16 mouse cellular contexts compared by ENCODE assay signal in the genomic region with DNA sequence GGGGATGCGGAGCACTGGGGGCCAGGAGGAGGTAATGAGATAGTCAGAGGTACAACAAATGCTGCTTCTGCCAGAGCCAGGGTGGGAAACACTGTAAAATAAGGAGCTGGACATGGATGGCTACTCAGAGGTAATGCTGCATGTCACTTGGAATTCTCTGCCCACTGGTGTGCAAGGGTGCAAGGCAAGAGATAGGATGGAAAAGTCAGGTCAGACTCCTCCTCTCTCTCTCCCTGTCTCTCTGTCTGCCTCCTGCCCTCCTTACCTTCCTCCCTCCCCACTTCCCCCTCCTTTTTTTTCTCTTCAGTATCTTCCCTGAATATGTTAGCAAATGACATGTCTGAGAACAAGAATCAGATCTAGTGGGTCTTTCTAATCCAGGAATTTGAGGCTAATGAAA. TPM values are rescaled to one million over a fixed set of nuclear protein-coding genes. Genes with fewer than 3 reads are reported as not detected.
DNase-seq lines count a peak whose midpoint lies in the region; ATAC-seq lines count a peak whose summit lies in the region.
"Had no signal": no experiment of that assay in that cellular context is flagged by ENCODE, and none has a peak within 500 bp of the region (broad histone marks: within the 10 kb centered on the region; RNA-seq: fewer than 3 reads in every experiment).

No protein-coding gene starts in this region.

- H3K9me3 ChIP-seq in embryonic facial prominence, embryonic 13.5 days = no peaks in the 10 kb centered on the region
- H3K9me3 ChIP-seq in embryonic facial prominence, embryonic 10.5 days = no peaks in the 10 kb centered on the region
- H3K9me3 ChIP-seq in kidney, embryonic 15.5 days (replicated peaks) = no peaks in the 10 kb centered on the region
- H3K9me3 ChIP-seq in neural tube, embryonic 13.5 days = no peaks in the 10 kb centered on the region

- ATAC-seq in embryonic facial prominence, embryonic 13.5 days (ENCODE audit: insufficient number of reproducible peaks, insufficient read depth, low FRiP score, low TSS enrichment, low read depth) = no peak
- peak; percentile 81 for ATAC-seq in kidney, embryonic 15.5 days (replicated peaks; ENCODE audit: low FRiP score)
- no peak for ATAC-seq in neural tube, embryonic 13.5 days (ENCODE audit: low read depth)
- no peak for ATAC-seq in activated CD4-positive, CD25-positive, alpha-beta regulatory T cell, adult 4 months
- ATAC-seq: intestine, postnatal 0 days had no signal

- H3K27ac ChIP-seq in embryonic facial prominence, embryonic 13.5 days = no peak overlapping the region
- no peak overlapping the region for H3K27ac ChIP-seq in embryonic facial prominence, embryonic 10.5 days (replicated peaks)
- H3K27ac ChIP-seq in kidney, embryonic 15.5 days = no peak overlapping the region
- no peak overlapping the region for H3K27ac ChIP-seq in neural tube, embryonic 13.5 days (replicated peaks)

- H3K9ac ChIP-seq in embryonic facial prominence, embryonic 13.5 days = no peak overlapping the region
- no peak overlapping the region for H3K9ac ChIP-seq in kidney, embryonic 15.5 days
- peak overlapping the region; percentile 18; the same call in 1 of the 2 replicates for H3K9ac ChIP-seq in neural tube, embryonic 13.5 days

- H3K27me3 ChIP-seq in embryonic facial prominence, embryonic 13.5 days = peaks cover 44% of the 10 kb centered on the region
- H3K27me3 ChIP-seq in embryonic facial prominence, embryonic 10.5 days (replicated peaks; ENCODE audit: low read depth, poor library complexity, severe bottlenecking) = peaks cover 44% of the 10 kb centered on the region
- peaks cover 45% of the 10 kb centered on the region for H3K27me3 ChIP-seq in kidney, embryonic 15.5 days
- peaks cover 38% of the 10 kb centered on the region for H3K27me3 ChIP-seq in neural tube, embryonic 13.5 days

- peaks cover 31% of the 10 kb centered on the region for H3K4me1 ChIP-seq in embryonic facial prominence, embryonic 13.5 days
- peaks cover 21% of the 10 kb centered on the region for H3K4me1 ChIP-seq in embryonic facial prominence, embryonic 10.5 days
- peaks cover 26% of the 10 kb centered on the region for H3K4me1 ChIP-seq in kidney, embryonic 15.5 days
- H3K4me1 ChIP-seq in neural tube, embryonic 13.5 days (replicated peaks) = peaks cover 40% of the 10 kb centered on the region

- WGBS in embryonic facial prominence, embryonic 13.5 days = 78% methylated on average over 1 of the region's 1 CpGs
- 88% methylated on average over 1 of the region's 1 CpGs for WGBS in embryonic facial prominence, embryonic 10.5 days
- 43% methylated on average over 1 of the region's 1 CpGs for WGBS in kidney, embryonic 15.5 days
- WGBS in neural tube, embryonic 13.5 days = 92% methylated on average over 1 of the region's 1 CpGs

- H3K36me3 ChIP-seq in embryonic facial prominence, embryonic 13.5 days = no peaks in the 10 kb centered on the region
- H3K36me3 ChIP-seq in embryonic facial prominence, embryonic 10.5 days (replicated peaks) = no peaks in the 10 kb centered on the region
- H3K36me3 ChIP-seq in kidney, embryonic 15.5 days = no peaks in the 10 kb centered on the region
- H3K36me3 ChIP-seq in neural tube, embryonic 13.5 days = no peaks in the 10 kb centered on the region

- no peak for DNase-seq in embryonic facial prominence, embryonic 10.5 days (ENCODE audit: low spot score)
- no peak for DNase-seq in kidney, adult 9 months
- no peak for DNase-seq in neural tube, embryonic 10.5 days (ENCODE audit: extremely low spot score, low spot score)
- no peak for DNase-seq in adrenal gland, adult (ENCODE audit: inconsistent age in 2 of 2, low spot score in 1 of 2)
- DNase-seq: adrenal gland, postnatal 14 days; cerebellum, adult 9-10 months; gastrocnemius, postnatal 25 days; heart, postnatal 14 days; thymus, adult 2 months had no signal

- H3K4me2 ChIP-seq in embryonic facial prominence, embryonic 13.5 days = peak overlapping the region; percentile 16; the same call in 1 of the 2 replicates
- H3K4me2 ChIP-seq in kidney, embryonic 15.5 days = 0 out of 2 replicates have a peak overlapping the region, but pooled peaks have one; percentile 3
- peak overlapping the region; percentile 92 for H3K4me2 ChIP-seq in neural tube, embryonic 13.5 days
- H3K4me2 ChIP-seq: liver, embryonic 11.5 days had no signal

- no peak overlapping the region for H3K4me3 ChIP-seq in embryonic facial prominence, embryonic 13.5 days
- H3K4me3 ChIP-seq in embryonic facial prominence, embryonic 10.5 days = no peak overlapping the region
- no peak overlapping the region for H3K4me3 ChIP-seq in kidney, embryonic 15.5 days (replicated peaks)
- H3K4me3 ChIP-seq in neural tube, embryonic 13.5 days = peak overlapping the region; percentile 15
- H3K4me3 ChIP-seq: myocyte had no signal

RNA-seq across cellular contexts. Expression of gene Grm7, which starts 3.8 kb away (rescaled TPM):
- 3.1 and 4.4 TPM in 2 replicates for polyA plus RNA-seq in embryonic facial prominence, embryonic 13.5 days (2015; fragmentation: Nextera tagmentation; extraction: Ambion mirVana)
- 0.39 and 0.95 TPM in 2 replicates for polyA plus RNA-seq in embryonic facial prominence, embryonic 10.5 days (2016; fragmentation: Nextera tagmentation; extraction: Ambion mirVana)
- 5.0 and 7.2 TPM in 2 replicates for polyA plus RNA-seq in kidney, embryonic 15.5 days (2015; fragmentation: Nextera tagmentation; extraction: Ambion mirVana)
- 15.4 and 15.7 TPM in 2 replicates for polyA plus RNA-seq in neural tube, embryonic 13.5 days (2015; fragmentation: Nextera tagmentation; extraction: Ambion mirVana)
- polyA plus RNA-seq in activated CD4-positive, CD25-positive, alpha-beta regulatory T cell, adult 4 months (2017; shearing (Covaris generic)) = not detected

Comparison
In these comparisons a context has a peak if more than half of its experiments do, and no peak if none do; other contexts are left out.
1. H3K4me2 ChIP-seq: peak in every context shown above with its lines; median percentile 92 in neural tube, embryonic 13.5 days; 16 in embryonic facial prominence, embryonic 13.5 days; 3 in kidney, embryonic 15.5 days.